Mouse (Mus musculus) embryo, embryonic 10.5 days (tissue): ENCODE measurements around the gene Rad9a.

Source experiments
- DNase-seq: peaks from one replicate; pipeline ENCODE4 v3.0.0-alpha.2; 2015; ENCODE audit warnings: low spot score

Gene Rad9a

GRCm38 (mm10) chr19:4146366-4147021, 55.0 kb downstream of the Rad9a start:
- DNase-seq = no peak

GRCm38 (mm10) chr19:4145936-4146335, 55.5 kb downstream of the Rad9a start:
- DNase-seq = no peak
